Mouse (Mus musculus): Measurements from ENCODE around the gene Arf3. TPM values are rescaled to one million over a fixed set of nuclear protein-coding genes. Genes with fewer than 3 reads are reported as not detected.

Arf3 gene
- polyA plus RNA-seq, 1 experiment from 2014 or later: 77.2 TPM

- H3K36me3 ChIP-seq (replicated peaks; ENCODE audit: control insufficient read depth, insufficient read depth): peaks cover 29% of the 10 kb centered on the region
- 0 out of 2 replicates have a peak, but pooled peaks cover 3% of the 10 kb centered on the region for H3K27me3 ChIP-seq (ENCODE audit: control insufficient read depth, insufficient read depth, low read length)
- ATAC-seq (ENCODE audit: low FRiP score): no peak
- H3K9me3 ChIP-seq (ENCODE audit: control insufficient read depth, low read length): no peaks in the 10 kb centered on the region
- no peak overlapping the region for H3K4me3 ChIP-seq (replicated peaks; ENCODE audit: low read length)
- H3K4me2 ChIP-seq (replicated peaks): no peak overlapping the region
- no peak overlapping the region for H3K27ac ChIP-seq
- no peak for DNase-seq (ENCODE audit: low spot score)
- H3K9ac ChIP-seq: no peak overlapping the region
- no peaks in the 10 kb centered on the region for H3K4me1 ChIP-seq (replicated peaks; ENCODE audit: control insufficient read depth, insufficient read depth, low read length)
- 74% methylated on average over 6 of the region's 6 CpGs for WGBS
These were observed 29.6 kb downstream of the Arf3 start for GRCm38 (mm10) chr15:98733370-98733769.

GRCm38 (mm10) chr15:98732006-98732531 lies 30.9 kb downstream of the Arf3 start:
- no peak overlapping the region for H3K9ac ChIP-seq
- H3K4me3 ChIP-seq (replicated peaks; ENCODE audit: low read length): no peak overlapping the region
- WGBS: 65% methylated on average over 8 of the region's 8 CpGs

GRCm38 (mm10) chr15:98730790-98731189 lies 32.2 kb downstream of the Arf3 start:
- no peaks in the 10 kb centered on the region for H3K9me3 ChIP-seq (ENCODE audit: control insufficient read depth, low read length)
- H3K4me1 ChIP-seq (replicated peaks; ENCODE audit: control insufficient read depth, insufficient read depth, low read length): 0 out of 2 replicates have a peak, but pooled peaks cover 3% of the 10 kb centered on the region
- no peak overlapping the region for H3K4me2 ChIP-seq (replicated peaks)
- no peak for ATAC-seq (ENCODE audit: low FRiP score)
- no peak overlapping the region for H3K9ac ChIP-seq
- no peak overlapping the region for H3K4me3 ChIP-seq (replicated peaks; ENCODE audit: low read length)
- WGBS: 83% methylated on average over 6 of the region's 6 CpGs
- H3K27me3 ChIP-seq (ENCODE audit: control insufficient read depth, insufficient read depth, low read length): 0 out of 2 replicates have a peak, but pooled peaks cover 3% of the 10 kb centered on the region
- peaks cover 7% of the 10 kb centered on the region; the same call in 1 of the 2 replicates for H3K36me3 ChIP-seq (replicated peaks; ENCODE audit: control insufficient read depth, insufficient read depth)
- DNase-seq (ENCODE audit: low spot score): no peak
- H3K27ac ChIP-seq: no peak overlapping the region

More at GRCm38 (mm10) chr15:98732006-98732531, 30.9 kb downstream of the Arf3 start:
- Histone ChIP-seq H3K4me2 (replicated peaks) (no peak overlapping the region), H3K27ac (no peak overlapping the region), H3K27me3 (ENCODE audit: control insufficient read depth, insufficient read depth, low read length) (0 out of 2 replicates have a peak, but pooled peaks cover 3% of the 10 kb centered on the region), H3K36me3 (replicated peaks; ENCODE audit: control insufficient read depth, insufficient read depth) (peaks cover 19% of the 10 kb centered on the region), H3K9me3 (ENCODE audit: control insufficient read depth, low read length) (no peaks in the 10 kb centered on the region), H3K4me1 (replicated peaks; ENCODE audit: control insufficient read depth, insufficient read depth, low read length) (0 out of 2 replicates have a peak, but pooled peaks cover 3% of the 10 kb centered on the region)
- no peak for DNase-seq (ENCODE audit: low spot score)
- no peak for ATAC-seq (ENCODE audit: low FRiP score)

- 76% methylated on average over 7 of the region's 7 CpGs for WGBS
- 0 out of 2 replicates have a peak, but pooled peaks cover 8% of the 10 kb centered on the region for H3K27me3 ChIP-seq (ENCODE audit: control insufficient read depth, insufficient read depth, low read length)
- no peaks in the 10 kb centered on the region for H3K9me3 ChIP-seq (ENCODE audit: control insufficient read depth, low read length)
- peaks cover 1% of the 10 kb centered on the region; the same call in 1 of the 2 replicates for H3K36me3 ChIP-seq (replicated peaks; ENCODE audit: control insufficient read depth, insufficient read depth)
- no peak for DNase-seq (ENCODE audit: low spot score)
- H3K9ac ChIP-seq: no peak overlapping the region
- H3K4me3 ChIP-seq (replicated peaks; ENCODE audit: low read length): no peak overlapping the region
- 0 out of 2 replicates have a peak, but pooled peaks cover 3% of the 10 kb centered on the region for H3K4me1 ChIP-seq (replicated peaks; ENCODE audit: control insufficient read depth, insufficient read depth, low read length)
- H3K27ac ChIP-seq: no peak overlapping the region
- no peak for ATAC-seq (ENCODE audit: low FRiP score)
- H3K4me2 ChIP-seq (replicated peaks): no peak overlapping the region
These were observed 33.0 kb downstream of the Arf3 start for GRCm38 (mm10) chr15:98729791-98730545.

GRCm38 (mm10) chr15:98728366-98728765 lies 34.6 kb downstream of the Arf3 start:
- ATAC-seq (ENCODE audit: low FRiP score): no peak
- peaks cover 13% of the 10 kb centered on the region; the same call in 1 of the 2 replicates for H3K27me3 ChIP-seq (ENCODE audit: control insufficient read depth, insufficient read depth, low read length)
- no peaks in the 10 kb centered on the region for H3K36me3 ChIP-seq (replicated peaks; ENCODE audit: control insufficient read depth, insufficient read depth)
- WGBS: 35% methylated on average over 9 of the region's 9 CpGs
- H3K4me1 ChIP-seq (replicated peaks; ENCODE audit: control insufficient read depth, insufficient read depth, low read length): 0 out of 2 replicates have a peak, but pooled peaks cover 3% of the 10 kb centered on the region
- no peaks in the 10 kb centered on the region for H3K9me3 ChIP-seq (ENCODE audit: control insufficient read depth, low read length)
- peak overlapping the region; percentile 35; the same call in 1 of the 2 replicates for H3K4me3 ChIP-seq (replicated peaks; ENCODE audit: low read length)
- H3K27ac ChIP-seq: no peak overlapping the region
- no peak for DNase-seq (ENCODE audit: low spot score)
- no peak overlapping the region for H3K9ac ChIP-seq
- peak overlapping the region; percentile 86 for H3K4me2 ChIP-seq (replicated peaks)

GRCm38 (mm10) chr15:98727443-98728321 lies 35.3 kb downstream of the Arf3 start, which contains the start of gene Fkbp11:
TSS of gene Fkbp11 (minus strand) at chr15:98728198.
- Histone ChIP-seq H3K4me3 (replicated peaks; ENCODE audit: low read length) (peak within 1 kb of the TSS; percentile 35), H3K36me3 (replicated peaks; ENCODE audit: control insufficient read depth, insufficient read depth) (no peaks in the 10 kb centered on the region), H3K4me1 (replicated peaks; ENCODE audit: control insufficient read depth, insufficient read depth, low read length) (0 out of 2 replicates have a peak, but pooled peaks cover 3% of the 10 kb centered on the region), H3K27ac (no peak within 1 kb of the TSS), H3K4me2 (replicated peaks) (peak within 1 kb of the TSS; percentile 86), H3K9me3 (ENCODE audit: control insufficient read depth, low read length) (no peaks in the 10 kb centered on the region), H3K27me3 (ENCODE audit: control insufficient read depth, insufficient read depth, low read length) (peaks cover 19% of the 10 kb centered on the region), H3K9ac (peak within 1 kb of the TSS; percentile 55)
- DNase-seq (ENCODE audit: low spot score) (peak; percentile 55), ATAC-seq (ENCODE audit: low FRiP score) (peak; percentile 70)
- WGBS: under 1% methylated on average over 39 of the region's 39 CpGs

- ATAC-seq (ENCODE audit: low FRiP score) (no peak), DNase-seq (ENCODE audit: low spot score) (no peak)
- Histone ChIP-seq H3K27me3 (ENCODE audit: control insufficient read depth, insufficient read depth, low read length) (peaks cover 19% of the 10 kb centered on the region), H3K27ac (no peak overlapping the region), H3K4me3 (replicated peaks; ENCODE audit: low read length) (peak overlapping the region; percentile 35; the same call in 1 of the 2 replicates), H3K9ac (no peak overlapping the region), H3K9me3 (ENCODE audit: control insufficient read depth, low read length) (no peaks in the 10 kb centered on the region), H3K4me1 (replicated peaks; ENCODE audit: control insufficient read depth, insufficient read depth, low read length) (0 out of 2 replicates have a peak, but pooled peaks cover 3% of the 10 kb centered on the region), H3K4me2 (replicated peaks) (peak overlapping the region; percentile 86), H3K36me3 (replicated peaks; ENCODE audit: control insufficient read depth, insufficient read depth) (no peaks in the 10 kb centered on the region)
- WGBS: 51% methylated on average over 7 of the region's 7 CpGs
These were observed 36.3 kb downstream of the Arf3 start for GRCm38 (mm10) chr15:98726746-98727145.

- Histone ChIP-seq H3K4me1 (replicated peaks; ENCODE audit: control insufficient read depth, insufficient read depth, low read length) (0 out of 2 replicates have a peak, but pooled peaks cover 3% of the 10 kb centered on the region), H3K27ac (no peak overlapping the region), H3K9ac (no peak overlapping the region), H3K36me3 (replicated peaks; ENCODE audit: control insufficient read depth, insufficient read depth) (no peaks in the 10 kb centered on the region), H3K27me3 (ENCODE audit: control insufficient read depth, insufficient read depth, low read length) (peaks cover 19% of the 10 kb centered on the region), H3K9me3 (ENCODE audit: control insufficient read depth, low read length) (no peaks in the 10 kb centered on the region), H3K4me3 (replicated peaks; ENCODE audit: low read length) (no peak overlapping the region), H3K4me2 (replicated peaks) (no peak overlapping the region)
- WGBS: 82% methylated on average over 4 of the region's 4 CpGs
- DNase-seq (ENCODE audit: low spot score) (no peak), ATAC-seq (ENCODE audit: low FRiP score) (no peak)
These were observed 36.9 kb downstream of the Arf3 start for GRCm38 (mm10) chr15:98726079-98726478.

All from hindbrain, embryonic 14.5 days (tissue).